Mouse (Mus musculus) forebrain, embryonic 15.5 days (tissue): ENCODE measurements around the gene Gm8947. TPM values are rescaled to one million over a fixed set of nuclear protein-coding genes. Genes with fewer than 3 reads are reported as not detected.
"Not testable (repeated sequence)": the region's sequence is repeated elsewhere in the genome, so short reads cannot be mapped to it uniquely, and the experiment has no call there.

Experiments used
- ATAC-seq: fragments of 200-750 bp; cut with Nextera tagmentation; replicated peaks from 2 replicates; pipeline ENCODE4 v1.8.0; 2017; ENCODE audit warnings: mild to moderate bottlenecking, moderate TSS enrichment, moderate library complexity
- H3K27ac ChIP-seq: fragments of 300-500 bp; sonication (generic); replicated peaks from 2 replicates; pipeline ENCODE4 v1.5.1; 2015; ENCODE audit warnings: mild to moderate bottlenecking, inconsistent platforms
- H3K27me3 ChIP-seq: fragments of 300-500 bp; sonication (generic); 2 replicates; pipeline ENCODE4 v1.6.1; 2015; ENCODE audit warnings: inconsistent platforms
- H3K36me3 ChIP-seq: fragments of 300-500 bp; sonication (generic); 2 replicates; pipeline ENCODE4 v1.6.1; 2015; ENCODE audit warnings: mild to moderate bottlenecking, inconsistent platforms
- H3K4me1 ChIP-seq: fragments of 300-500 bp; sonication (generic); 2 replicates; pipeline ENCODE4 v1.6.1; 2015; ENCODE audit warnings: inconsistent platforms
- H3K4me2 ChIP-seq: fragments of 300-500 bp; sonication (generic); replicated peaks from 2 replicates; pipeline ENCODE4 v1.6.1; 2015; ENCODE audit warnings: mild to moderate bottlenecking, inconsistent platforms
- H3K4me3 ChIP-seq: fragments of 300-500 bp; sonication (generic); 2 replicates; pipeline ENCODE4 v1.5.1; 2015; ENCODE audit warnings: mild to moderate bottlenecking, inconsistent platforms
- H3K9ac ChIP-seq: fragments of 300-500 bp; sonication (generic); replicated peaks from 2 replicates; pipeline ENCODE4 v1.6.1; 2015; ENCODE audit warnings: mild to moderate bottlenecking, inconsistent platforms
- H3K9me3 ChIP-seq: fragments of 300-500 bp; sonication (generic); 2 replicates; pipeline ENCODE4 v1.6.1; 2016; ENCODE audit warnings: inconsistent platforms
- WGBS: fragments of 180-500 bp; shearing (Covaris S2); methylation state at CpG from one replicate; pipeline ENCODE4 v1.1.7; 2015; ENCODE audit warnings: mixed read lengths; 5-methylcytosine and 5-hydroxymethylcytosine counted together
- polyA plus RNA-seq: library from polyadenylated mRNA; unstranded; fragments of >200 nt; fragmentation: Nextera tagmentation; extraction: Ambion mirVana; gene quantifications from 2 replicates; pipeline ENCODE4 v1.2.1, GENCODE M21; 2015

The Gm8947 gene
- polyA plus RNA-seq, result not detected in 2 replicates

DNA sequence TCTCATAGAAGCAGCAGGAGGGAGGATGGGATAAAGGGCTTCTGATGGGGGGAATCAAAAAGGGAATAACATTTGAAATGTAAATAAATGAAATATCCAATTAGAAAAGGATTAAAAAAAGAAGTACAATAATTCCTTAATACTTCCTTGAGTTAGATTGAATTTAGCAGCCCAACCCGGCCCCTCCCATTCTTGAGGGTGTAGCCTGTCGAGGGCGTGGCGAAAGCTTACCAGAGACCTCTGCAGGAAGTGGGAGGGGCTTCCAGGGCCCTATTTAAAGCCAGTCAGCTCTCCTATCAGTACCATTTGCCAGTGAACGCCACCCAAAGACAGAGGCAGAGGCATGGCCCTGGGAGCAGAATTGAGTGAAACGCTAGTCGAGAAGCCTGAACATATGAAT, at the start of gene Gm8947:
TSS of gene Gm8947 (plus strand) at position 302 of the 400 bp plus-strand sequence.
- H3K4me2 ChIP-seq, H3K9me3 ChIP-seq, ATAC-seq, H3K27ac ChIP-seq, H3K9ac ChIP-seq, H3K27me3 ChIP-seq, H3K4me1 ChIP-seq, H3K36me3 ChIP-seq, H3K4me3 ChIP-seq: not testable (repeated sequence)
- WGBS, result 86% methylated on average over 1 of the region's 7 CpGs

DNA sequence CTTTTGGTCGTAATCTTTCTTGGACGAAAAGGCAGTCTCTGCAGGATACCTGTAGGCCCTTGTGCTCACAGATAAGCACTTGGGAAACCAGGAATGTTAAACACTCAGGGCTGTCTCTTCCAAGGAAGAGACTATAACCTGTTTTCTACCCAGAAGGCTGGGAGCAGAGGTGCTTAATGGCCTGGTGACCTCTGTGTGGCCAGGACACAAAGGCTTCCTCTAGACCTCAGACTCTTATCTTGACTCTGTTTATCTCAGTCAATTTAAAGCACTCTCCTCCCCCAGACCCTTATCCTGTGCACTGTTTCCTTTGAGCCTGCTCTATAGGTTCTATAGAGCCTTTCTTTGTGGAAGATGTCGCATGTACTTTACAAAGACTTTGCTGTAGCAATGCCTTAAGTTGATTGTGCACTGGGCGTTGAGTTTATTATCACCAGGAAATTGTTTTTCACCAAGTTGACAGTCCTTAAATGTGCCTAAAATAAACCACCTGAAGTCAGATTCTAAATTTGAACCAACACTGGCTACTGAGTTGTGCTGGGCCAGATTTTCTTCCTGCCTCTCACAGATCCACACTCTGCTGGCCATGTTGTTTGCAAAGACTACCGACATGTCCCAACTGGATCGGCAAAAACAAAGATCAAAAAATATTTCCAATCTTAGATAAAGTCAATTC, 47.6 kb upstream of the Gm8947 start:
- Histone ChIP-seq H3K4me1 (no peaks in the 10 kb centered on the region), H3K36me3 (no peaks in the 10 kb centered on the region), H3K27me3 (no peaks in the 10 kb centered on the region), H3K9me3 (no peaks in the 10 kb centered on the region), H3K4me3 (no peak overlapping the region), H3K27ac (no peak overlapping the region), H3K4me2 (no peak overlapping the region), H3K9ac (no peak overlapping the region)
- no peak for ATAC-seq
- 77% methylated on average over 6 of the region's 6 CpGs for WGBS

DNA sequence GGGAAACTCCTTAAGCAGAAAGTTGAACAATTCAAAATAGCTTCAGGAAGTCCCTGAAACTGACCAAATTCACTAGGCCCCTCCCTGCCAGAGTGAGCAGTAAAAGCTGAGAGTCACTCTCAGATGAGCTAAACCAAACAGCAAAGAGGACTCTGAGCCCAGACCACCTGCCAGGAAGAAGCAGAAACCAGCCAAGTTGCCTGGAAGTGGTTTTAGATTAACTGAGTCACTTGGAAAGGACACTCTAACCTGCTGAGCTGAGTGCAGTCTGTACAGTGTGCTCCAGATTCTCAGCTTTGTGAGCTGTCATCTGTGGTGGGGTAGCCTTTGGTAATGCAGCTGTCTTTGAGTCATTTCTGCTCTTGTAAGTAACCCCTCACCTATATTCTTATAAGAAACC, 44.4 kb upstream of the Gm8947 start:
- no peaks in the 10 kb centered on the region for H3K9me3 ChIP-seq
- no peak overlapping the region for H3K27ac ChIP-seq
- H3K9ac ChIP-seq, result no peak overlapping the region
- no peaks in the 10 kb centered on the region for H3K36me3 ChIP-seq
- ATAC-seq, result no peak
- no peak overlapping the region for H3K4me3 ChIP-seq
- no peaks in the 10 kb centered on the region for H3K4me1 ChIP-seq
- H3K4me2 ChIP-seq, result no peak overlapping the region
- H3K27me3 ChIP-seq, result no peaks in the 10 kb centered on the region

DNA sequence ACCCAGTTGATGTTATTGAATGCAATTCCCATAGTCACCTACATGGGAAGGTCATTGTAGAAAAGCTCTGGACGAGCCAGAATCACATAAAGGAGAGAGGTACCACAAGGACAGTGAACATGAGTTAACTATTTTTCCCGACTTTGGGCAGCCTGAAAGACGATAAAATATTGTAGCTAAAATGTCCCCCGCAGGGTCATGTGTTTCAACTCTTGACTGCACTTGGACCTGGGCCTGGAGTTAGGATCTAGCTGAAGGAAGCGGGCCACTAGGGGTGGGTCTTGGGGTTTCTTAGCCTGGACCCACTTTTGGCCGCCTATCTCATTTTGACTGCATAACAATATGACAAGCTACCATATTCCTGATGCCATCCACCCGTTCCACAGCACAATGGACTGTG, 42.0 kb upstream of the Gm8947 start:
- Histone ChIP-seq H3K27me3 (no peaks in the 10 kb centered on the region), H3K36me3 (no peaks in the 10 kb centered on the region), H3K27ac (no peak overlapping the region), H3K9ac (no peak overlapping the region), H3K9me3 (no peaks in the 10 kb centered on the region), H3K4me2 (no peak overlapping the region), H3K4me3 (no peak overlapping the region), H3K4me1 (no peaks in the 10 kb centered on the region)
- no peak for ATAC-seq
- 91% methylated on average over 7 of the region's 7 CpGs for WGBS

- no peak overlapping the region for H3K4me3 ChIP-seq
- ATAC-seq, result no peak
- H3K27ac ChIP-seq, result no peak overlapping the region
- no peak overlapping the region for H3K9ac ChIP-seq
- 86% methylated on average over 2 of the region's 2 CpGs for WGBS
- no peaks in the 10 kb centered on the region for H3K27me3 ChIP-seq
- H3K9me3 ChIP-seq, result no peaks in the 10 kb centered on the region
- no peak overlapping the region for H3K4me2 ChIP-seq
- H3K4me1 ChIP-seq, result no peaks in the 10 kb centered on the region
- no peaks in the 10 kb centered on the region for H3K36me3 ChIP-seq
Measured at GRCm38 (mm10) chr1:151151089-151151488, 41.1 kb upstream of the Gm8947 start.

- Histone ChIP-seq H3K9ac (no peak overlapping the region), H3K27ac (no peak overlapping the region), H3K4me3 (no peak overlapping the region), H3K4me2 (no peak overlapping the region), H3K9me3 (no peaks in the 10 kb centered on the region), H3K27me3 (no peaks in the 10 kb centered on the region), H3K4me1 (peaks cover 14% of the 10 kb centered on the region), H3K36me3 (no peaks in the 10 kb centered on the region)
- ATAC-seq, result no peak
- WGBS, result 80% methylated on average over 6 of the region's 6 CpGs
Measured at GRCm38 (mm10) chr1:151153056-151153652, 39.0 kb upstream of the Gm8947 start.

DNA sequence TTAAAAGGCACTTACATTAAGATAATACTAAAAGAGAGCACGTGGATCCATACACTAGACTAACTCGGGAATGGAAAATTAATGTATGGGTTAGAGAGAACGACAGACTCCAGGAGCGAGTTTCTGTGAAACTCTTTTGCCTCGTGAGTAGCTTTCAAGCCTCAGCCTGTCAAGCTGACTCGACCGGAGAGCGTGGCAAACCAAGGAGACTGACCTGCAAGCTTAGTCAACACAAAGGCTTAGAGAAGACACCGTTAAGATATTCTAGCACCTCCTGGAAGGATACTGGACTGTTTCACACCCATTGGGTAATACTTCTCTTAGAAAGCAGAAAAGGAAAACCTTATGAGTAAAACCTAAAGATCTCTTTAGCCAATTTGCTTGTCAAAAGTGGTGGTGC, 38.0 kb upstream of the Gm8947 start:
- not testable (repeated sequence) for H3K4me2 ChIP-seq, H3K4me3 ChIP-seq, H3K9ac ChIP-seq, H3K27ac ChIP-seq, ATAC-seq, H3K27me3 ChIP-seq, H3K9me3 ChIP-seq, H3K36me3 ChIP-seq
- H3K4me1 ChIP-seq, result peaks cover 21% of the 10 kb centered on the region
- 94% methylated on average over 9 of the region's 9 CpGs for WGBS

DNA sequence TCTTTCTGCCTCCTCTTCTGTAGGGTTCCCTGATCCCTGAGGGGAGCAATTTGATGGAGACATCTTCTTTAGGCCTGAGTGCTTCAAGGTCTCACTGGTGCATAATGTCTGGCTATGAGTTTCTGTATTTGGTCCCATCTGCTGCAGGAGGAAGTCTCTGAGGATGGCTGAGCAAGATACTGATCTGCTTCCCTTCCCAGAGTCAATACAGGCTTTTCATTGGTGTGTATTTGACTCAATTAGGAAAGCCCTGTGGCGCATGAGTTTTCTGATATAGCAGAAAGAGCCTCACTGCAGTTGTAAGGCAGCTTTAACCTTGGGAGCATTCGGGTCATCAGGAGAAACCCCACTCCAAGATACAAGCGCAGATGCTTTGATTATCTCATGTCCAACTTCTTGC, 36.0 kb upstream of the Gm8947 start:
- Histone ChIP-seq H3K9me3 (no peaks in the 10 kb centered on the region), H3K4me3 (no peak overlapping the region), H3K36me3 (no peaks in the 10 kb centered on the region), H3K4me2 (no peak overlapping the region), H3K27ac (no peak overlapping the region), H3K9ac (no peak overlapping the region), H3K4me1 (peaks cover 21% of the 10 kb centered on the region), H3K27me3 (no peaks in the 10 kb centered on the region)
- 94% methylated on average over 3 of the region's 3 CpGs for WGBS
- no peak for ATAC-seq

DNA sequence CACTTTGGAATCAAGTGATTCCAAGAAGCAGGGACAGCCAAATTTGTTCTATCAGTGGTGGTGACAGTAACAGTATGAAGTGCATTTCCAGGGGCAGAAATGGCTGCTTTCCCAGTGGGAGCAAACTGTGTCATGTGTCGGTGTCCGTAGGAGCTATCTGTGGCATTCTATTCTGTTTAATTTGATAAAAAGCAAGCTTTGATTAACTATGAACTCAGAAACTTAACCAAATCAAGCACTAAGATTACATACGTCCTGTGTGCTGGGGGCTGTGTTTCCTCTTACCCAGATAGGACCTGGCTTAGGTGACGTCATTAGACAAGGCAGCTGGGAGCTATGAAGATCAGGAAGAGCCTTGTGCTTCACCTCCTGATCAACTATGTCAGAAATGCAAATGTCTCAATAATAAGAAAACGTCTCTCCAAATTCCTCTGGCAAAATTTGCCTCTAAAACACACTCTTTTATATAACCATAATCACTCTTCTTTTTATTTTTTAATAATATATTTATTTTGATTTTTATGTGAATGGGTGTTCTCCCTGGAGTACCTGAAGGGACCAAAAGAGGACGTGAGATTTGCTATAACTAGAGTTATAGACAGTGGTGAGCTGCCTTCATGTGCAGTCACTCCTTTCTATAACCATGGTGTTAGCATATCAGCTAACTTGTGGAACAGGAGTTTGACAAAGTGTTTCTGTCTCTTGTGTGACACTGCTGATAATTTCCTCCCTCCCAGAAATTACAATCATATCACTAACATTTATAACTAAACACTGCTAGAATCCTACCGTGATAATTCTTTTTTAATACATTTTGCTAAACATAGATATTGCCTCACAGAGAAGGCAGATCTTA, 35.2 kb upstream of the Gm8947 start:
- no peaks in the 10 kb centered on the region for H3K36me3 ChIP-seq
- WGBS, result 65% methylated on average over 7 of the region's 7 CpGs
- no peak overlapping the region for H3K4me3 ChIP-seq

DNA sequence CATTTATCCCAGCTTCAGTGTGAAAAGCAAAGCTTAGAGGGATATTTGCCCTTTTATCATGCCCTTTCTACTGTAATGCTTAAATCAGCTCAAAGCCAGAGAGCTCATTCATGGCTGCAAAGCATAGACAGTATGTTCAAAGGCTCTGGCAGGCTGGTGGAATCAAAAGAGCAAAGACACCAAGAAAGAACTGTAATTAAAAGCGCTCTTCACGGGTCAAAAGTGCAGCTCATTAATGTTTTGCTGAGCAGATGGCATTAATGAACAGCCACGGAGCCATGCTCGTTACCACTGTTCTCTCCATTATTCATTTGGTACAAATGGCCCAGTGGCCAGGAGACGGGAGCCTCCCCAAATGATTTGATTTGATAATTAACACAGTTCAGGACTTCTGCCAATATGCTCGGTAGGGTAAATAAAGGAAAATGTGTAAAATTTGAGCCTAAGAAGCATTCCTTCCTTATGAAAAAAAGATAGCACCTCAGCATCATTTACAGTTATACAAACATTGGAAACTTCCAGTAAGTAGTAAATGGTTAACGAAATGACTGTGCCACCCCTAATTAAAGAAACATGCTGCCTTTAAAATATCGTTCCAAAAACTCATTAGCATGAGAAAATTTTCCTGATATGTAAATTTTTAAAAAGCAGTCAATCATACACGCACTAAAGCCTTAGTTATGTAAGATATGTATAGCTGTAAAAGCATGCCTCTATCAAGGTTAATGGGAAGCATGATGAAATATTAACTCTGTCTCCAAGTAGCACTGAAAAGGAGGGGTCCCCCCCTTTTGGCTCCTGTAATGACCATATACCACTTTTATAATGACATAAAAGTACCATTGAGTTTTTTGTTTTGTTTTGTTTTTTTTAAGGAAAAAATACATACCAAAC, 34.0 kb upstream of the Gm8947 start:
- no peaks in the 10 kb centered on the region for H3K9me3 ChIP-seq
- no peaks in the 10 kb centered on the region for H3K36me3 ChIP-seq
- H3K4me2 ChIP-seq, result no peak overlapping the region
- peak; percentile 90 for ATAC-seq
- H3K27me3 ChIP-seq, result no peaks in the 10 kb centered on the region
- peak overlapping the region; percentile 35; the same call in 1 of the 2 replicates for H3K27ac ChIP-seq
- peaks cover 30% of the 10 kb centered on the region for H3K4me1 ChIP-seq
- 8% methylated on average over 9 of the region's 9 CpGs for WGBS
- no peak overlapping the region for H3K9ac ChIP-seq
- H3K4me3 ChIP-seq, result no peak overlapping the region

More for the DNA sequence above, 35.2 kb upstream of the Gm8947 start:
- Histone ChIP-seq H3K4me1 (peaks cover 26% of the 10 kb centered on the region), H3K27ac (0 out of 2 replicates have a peak overlapping the region, but pooled peaks have one; percentile 35), H3K9me3 (no peaks in the 10 kb centered on the region), H3K4me2 (no peak overlapping the region), H3K27me3 (no peaks in the 10 kb centered on the region), H3K9ac (no peak overlapping the region)
- no peak for ATAC-seq

DNA sequence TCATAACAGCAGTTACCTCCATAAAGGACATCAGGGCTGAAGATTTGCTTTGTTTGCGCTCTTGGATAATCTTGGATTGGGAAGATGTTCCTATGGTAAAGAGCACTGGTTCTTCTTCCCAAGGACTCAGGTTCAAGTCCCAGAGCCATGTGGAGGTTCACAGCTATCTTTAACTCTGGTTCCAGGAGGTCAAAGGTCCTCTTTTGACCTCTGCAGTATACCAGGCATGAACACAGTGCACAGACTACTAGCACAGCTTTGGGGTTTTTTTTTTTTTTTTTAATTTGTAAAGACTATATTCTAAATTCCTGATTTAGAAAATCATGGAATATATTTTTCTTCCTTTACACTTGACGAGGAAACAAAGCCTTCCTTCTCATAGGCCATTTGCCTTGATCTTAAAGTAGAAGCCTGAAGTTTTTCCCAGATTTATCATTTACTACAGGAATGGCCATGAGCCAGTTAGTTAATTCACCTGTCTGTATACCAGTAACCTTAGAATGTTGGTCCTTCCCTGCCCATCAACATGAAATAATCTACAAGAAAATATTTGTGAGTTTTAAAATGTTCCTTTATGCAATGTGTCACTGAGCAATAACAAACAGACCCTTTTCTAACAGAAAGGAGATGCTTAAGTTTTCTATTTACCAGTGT, 33.2 kb upstream of the Gm8947 start:
- ATAC-seq, result no peak
- Histone ChIP-seq H3K36me3 (no peaks in the 10 kb centered on the region), H3K4me3 (no peak overlapping the region)

More for the DNA sequence above, 33.2 kb upstream of the Gm8947 start:
- Histone ChIP-seq H3K27me3 (no peaks in the 10 kb centered on the region), H3K4me1 (peaks cover 30% of the 10 kb centered on the region), H3K27ac (no peak overlapping the region), H3K9ac (no peak overlapping the region), H3K4me2 (no peak overlapping the region), H3K9me3 (no peaks in the 10 kb centered on the region)
- WGBS, result 82% methylated on average over 2 of the region's 2 CpGs
